Mouse (Mus musculus): ENCODE data around the gene Dedd2.

DNA sequence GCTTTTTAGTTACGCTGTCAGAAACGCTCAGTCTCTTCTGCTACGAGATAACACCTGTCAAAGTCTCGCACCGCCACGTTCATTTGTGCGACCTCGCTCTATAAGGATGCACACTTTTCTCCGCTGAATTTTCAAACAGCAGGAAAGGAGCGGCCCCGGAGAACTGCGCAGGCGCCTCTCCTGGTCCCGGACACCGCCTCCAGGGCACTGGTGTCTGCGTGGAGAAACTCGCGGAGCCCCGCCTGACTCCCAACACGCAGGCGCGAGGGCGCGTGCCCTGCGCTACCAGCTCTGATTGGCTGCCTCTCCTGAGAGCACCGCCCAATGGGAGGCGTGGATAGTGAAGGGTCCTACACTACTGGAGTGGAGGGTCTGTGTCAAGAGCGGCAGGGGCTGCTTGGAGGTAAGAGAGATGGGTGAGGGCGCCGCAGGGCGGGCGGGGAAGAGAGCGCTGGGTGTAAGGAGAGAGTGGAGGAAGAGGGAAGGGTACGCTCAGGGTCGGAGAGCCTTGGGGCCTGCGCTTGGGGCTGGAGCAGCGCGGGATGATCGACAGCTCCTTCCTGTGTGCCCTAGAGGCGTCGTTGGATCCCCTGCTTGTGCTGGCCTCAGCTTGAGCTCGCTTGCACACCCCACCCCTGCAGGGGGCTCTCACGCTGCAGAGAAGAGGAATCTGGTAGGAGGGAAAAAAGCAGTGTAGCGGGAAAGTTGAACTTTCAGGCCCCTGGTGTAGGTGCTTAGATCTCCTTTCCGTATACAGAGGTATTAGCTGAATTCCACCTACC is 878 bp upstream of the Dedd2 start, which contains the start of gene Zfp526:
- TF ChIP-seq CTCF (IDR thresholded peaks at IDR 0.05; ENCODE audit: low read depth) (peak; percentile 13; the same call in 1 of the 2 replicates), EP300 (IDR thresholded peaks at IDR 0.05; ENCODE audit: low read depth) (peak; percentile 40; the same call in 1 of the 2 replicates)
